Mouse (Mus musculus) MEL (cell line): ENCODE results near the gene Cd79b. TPM values are rescaled to one million over a fixed set of nuclear protein-coding genes. Genes with fewer than 3 reads are reported as not detected.
A peak's percentile ranks its signal among the peaks of the same experiment; 100 is the strongest.

Source experiments
- DNase-seq: peaks from one replicate; pipeline ENCODE4 v3.0.0; 2011; ENCODE audit warnings: low read depth, low spot score
- H3K27ac ChIP-seq: 2 replicates; pipeline ENCODE4 v1.5.1; 2012; ENCODE audit warnings: low read depth, mild to moderate bottlenecking, control low read depth, low read length, moderate library complexity; ENCODE audit not compliant: control insufficient read depth
- H3K27me3 ChIP-seq, 2 experiments: fragments of 150-350 bp in 1 of 2; sonication (generic) in 1 of 2; 2 replicates each; pipeline ENCODE4 v1.6.1; 2012; ENCODE audit warnings: low read length in 2 of 2, mild to moderate bottlenecking in 2 of 2, improper control_type of control experiment in 1 of 2, moderate library complexity in 1 of 2; ENCODE audit not compliant: insufficient read depth in 2 of 2, control insufficient read depth in 1 of 2
- H3K36me3 ChIP-seq, 2 experiments: 2 replicates each; pipeline ENCODE4 v1.6.1; 2012 to 2014; ENCODE audit warnings: low read length in 2 of 2, improper control_type of control experiment in 1 of 2, inconsistent platforms in 1 of 2, mild to moderate bottlenecking in 1 of 2; ENCODE audit not compliant: insufficient read depth in 2 of 2, control insufficient read depth in 1 of 2
- H3K4me1 ChIP-seq, 2 experiments: fragments of 150-350 bp in 1 of 2; sonication (generic) in 1 of 2; 2 replicates each; pipeline ENCODE4 v1.6.1; 2012; ENCODE audit warnings: low read length in 2 of 2, improper control_type of control experiment in 1 of 2, mild to moderate bottlenecking in 1 of 2; ENCODE audit not compliant: insufficient read depth in 2 of 2, control insufficient read depth in 1 of 2
- H3K4me3 ChIP-seq, 2 experiments: fragments of 150-350 bp in 1 of 2; sonication (generic) in 1 of 2; 2 replicates each; pipeline ENCODE4 v1.5.1; 2012; ENCODE audit warnings: low read depth in 2 of 2, low read length in 2 of 2, mild to moderate bottlenecking in 2 of 2, moderate library complexity in 2 of 2, control low read depth in 1 of 2, improper control_type of control experiment in 1 of 2; ENCODE audit not compliant: control insufficient read depth in 1 of 2, insufficient read depth in 1 of 2
- H3K79me2 ChIP-seq: 2 replicates; pipeline ENCODE4 v1.6.1; 2012; ENCODE audit warnings: mild to moderate bottlenecking, low read length, moderate library complexity; ENCODE audit not compliant: control insufficient read depth, poor library complexity, insufficient read depth
- H3K9ac ChIP-seq: 2 replicates; pipeline ENCODE4 v1.6.1; 2012; ENCODE audit warnings: low read depth, mild to moderate bottlenecking, control low read depth, low read length, moderate library complexity; ENCODE audit not compliant: control insufficient read depth, poor library complexity, severe bottlenecking
- H3K9me3 ChIP-seq: fragments of 150-350 bp; sonication (generic); replicated peaks from 2 replicates; pipeline ENCODE4 v1.6.1; 2012; ENCODE audit warnings: mild to moderate bottlenecking, low read length, improper control_type of control experiment, moderate library complexity; ENCODE audit not compliant: insufficient read depth
- CHD1 ChIP-seq: IDR thresholded peaks from 2 replicates; pipeline ENCODE4 v1.6.1; 2012; ENCODE audit warnings: low read depth, mild to moderate bottlenecking, inconsistent platforms, low read length, improper control_type of control experiment
- CTCF ChIP-seq, 3 experiments: IDR thresholded peaks in 2 of 3; conservative IDR thresholded peaks in 1 of 3; 2 replicates each; pipeline ENCODE4 v1.5.1; 2011 to 2012; ENCODE audit warnings: low read length in 3 of 3, low read depth in 2 of 3, mild to moderate bottlenecking in 2 of 3, improper control_type of control experiment in 1 of 3, inconsistent platforms in 1 of 3, mixed read lengths in 1 of 3, moderate library complexity in 1 of 3; ENCODE audit not compliant: control insufficient read depth in 1 of 3, insufficient read depth in 1 of 3, poor library complexity in 1 of 3, severe bottlenecking in 1 of 3
- E2F4 ChIP-seq: IDR thresholded peaks from 2 replicates; pipeline ENCODE4 v1.6.1; 2011; ENCODE audit warnings: low read depth, low read length, improper control_type of control experiment, borderline replicate concordance
- ETS1 ChIP-seq: IDR thresholded peaks from 2 replicates; pipeline ENCODE4 v1.6.1; 2012; ENCODE audit warnings: low read depth, mild to moderate bottlenecking, inconsistent platforms, low read length, improper control_type of control experiment, moderate library complexity
- GABPA ChIP-seq: IDR thresholded peaks from 2 replicates; pipeline ENCODE4 v1.6.1; 2012; ENCODE audit warnings: low read depth, mild to moderate bottlenecking, inconsistent platforms, low read length, improper control_type of control experiment, moderate library complexity
- GATA1 ChIP-seq: IDR thresholded peaks from 2 replicates; pipeline ENCODE4 v1.6.1; 2011; ENCODE audit warnings: low read depth, low read length, improper control_type of control experiment
- KAT2A ChIP-seq: conservative IDR thresholded peaks from 2 replicates; pipeline ENCODE4 v1.6.1; 2012; ENCODE audit warnings: low read depth, low read length, improper control_type of control experiment, inconsistent platforms
- MAFK ChIP-seq: IDR thresholded peaks from 2 replicates; pipeline ENCODE4 v1.6.1; 2011; ENCODE audit warnings: low read depth, mild to moderate bottlenecking, low read length, improper control_type of control experiment, borderline replicate concordance
- MAZ ChIP-seq: IDR thresholded peaks from 2 replicates; pipeline ENCODE4 v1.6.1; 2012; ENCODE audit warnings: low read depth, mild to moderate bottlenecking, inconsistent platforms, low read length, improper control_type of control experiment
- POLR2A ChIP-seq, 2 experiments: IDR thresholded peaks; 2 replicates each; pipeline ENCODE4 v1.6.1; 2011 to 2012; ENCODE audit warnings: low read length in 2 of 2, mild to moderate bottlenecking in 2 of 2, control low read depth in 1 of 2, improper control_type of control experiment in 1 of 2, low read depth in 1 of 2, moderate library complexity in 1 of 2; ENCODE audit not compliant: control insufficient read depth in 1 of 2, insufficient read depth in 1 of 2, poor library complexity in 1 of 2
- POLR2AphosphoS5 ChIP-seq: IDR thresholded peaks from 2 replicates; pipeline ENCODE4 v1.6.1; 2012; ENCODE audit warnings: low read depth, borderline replicate concordance, mild to moderate bottlenecking, inconsistent platforms, low read length, moderate library complexity, mixed read lengths
- RCOR1 ChIP-seq: IDR thresholded peaks from 2 replicates; pipeline ENCODE4 v1.6.1; 2012; ENCODE audit warnings: low read depth, mild to moderate bottlenecking, inconsistent platforms, low read length, improper control_type of control experiment
- SIN3A ChIP-seq: IDR thresholded peaks from 2 replicates; pipeline ENCODE4 v1.6.1; 2012; ENCODE audit warnings: low read length, improper control_type of control experiment, inconsistent platforms
- TBP ChIP-seq: IDR thresholded peaks from 2 replicates; pipeline ENCODE4 v1.8.0; 2011; ENCODE audit warnings: low read depth, low read length, improper control_type of control experiment
- USF1 ChIP-seq: IDR thresholded peaks from 2 replicates; pipeline ENCODE4 v1.6.1; 2014; ENCODE audit warnings: low read depth, mild to moderate bottlenecking, inconsistent platforms, low read length, improper control_type of control experiment, moderate library complexity
- ZC3H11A ChIP-seq: IDR thresholded peaks from 2 replicates; pipeline ENCODE4 v1.6.1; 2012; ENCODE audit warnings: low read depth, mild to moderate bottlenecking, inconsistent platforms, low read length, improper control_type of control experiment
- ZKSCAN1 ChIP-seq: IDR thresholded peaks from 2 replicates; pipeline ENCODE4 v1.6.1; 2012; ENCODE audit warnings: low read depth, mild to moderate bottlenecking, inconsistent platforms, low read length, improper control_type of control experiment, moderate library complexity
- polyA plus RNA-seq, 2 experiments: library from polyadenylated mRNA; stranded (reverse) in 1 of 2; unstranded in 1 of 2; fragments of >175 nt in 1 of 2; fragments of >200 nt in 1 of 2; gene quantifications; 2 replicates each; pipeline versions ENCODE4 v1.2.1 to v1.2.4; 2012; ENCODE audit warnings: low replicate concordance in 2 of 2, low read depth in 1 of 2; ENCODE audit not compliant: insufficient read length in 2 of 2, insufficient read depth in 1 of 2, missing spikeins in 1 of 2
- total RNA-seq: library from RNA; depleted of rRNA; stranded (reverse); fragments of 300-350 nt; gene quantifications from 2 replicates; pipeline ENCODE4 v1.2.3, GENCODE M21; 2012

Gene Cd79b
- total and polyA plus RNA-seq, 3 experiments: 0.54 to 2.4 TPM; not detected in 1

- H3K36me3 ChIP-seq: no peaks in the 10 kb centered on the region
- TF ChIP-seq MAFK: peak; percentile 67
- no peak for TF ChIP-seq USF1
- H3K9ac ChIP-seq: no peak overlapping the region
- H3K9me3 ChIP-seq: no peaks in the 10 kb centered on the region
- H3K27ac ChIP-seq: no peak overlapping the region
- no peaks in the 10 kb centered on the region for H3K79me2 ChIP-seq
- H3K4me3 ChIP-seq: no peak overlapping the region
- DNase-seq: no peak
- H3K4me1 ChIP-seq: no peaks in the 10 kb centered on the region
- peaks cover 5 to 13% of the 10 kb centered on the region in 2 experiments; a peak in 2 of 4 replicates for H3K27me3 ChIP-seq
Observed at GRCm38 (mm10) chr11:106306065-106306385, 8.5 kb downstream of the Cd79b start.

GRCm38 (mm10) chr11:106305348-106306064 lies 9.1 kb downstream of the Cd79b start:
- no peaks in the 10 kb centered on the region for H3K79me2 ChIP-seq
- no peak for TF ChIP-seq ZC3H11A
- TF ChIP-seq E2F4: no peak
- no peak for TF ChIP-seq POLR2AphosphoS5
- no peak for TF ChIP-seq ZKSCAN1
- TF ChIP-seq GATA1: no peak
- no peak for TF ChIP-seq CHD1
- no peak for TF ChIP-seq KAT2A
- no peak for TF ChIP-seq TBP
- TF ChIP-seq POLR2A (IDR thresholded peaks at IDR 0.05; ENCODE audit: control insufficient read depth in 1 of 2, insufficient read depth in 1 of 2, low read depth in 1 of 2, low read length in 2 of 2, poor library complexity in 1 of 2): no peak
- no peak for TF ChIP-seq CTCF (IDR thresholded peaks at IDR 0.05 in 2 of 3, conservative IDR thresholded peaks at IDR 0.05 in 1 of 3; ENCODE audit: control insufficient read depth in 1 of 3, insufficient read depth in 1 of 3, low read depth in 2 of 3, low read length in 3 of 3, poor library complexity in 1 of 3, severe bottlenecking in 1 of 3)
- TF ChIP-seq ETS1: no peak
- TF ChIP-seq SIN3A: no peak
- TF ChIP-seq GABPA: no peak
- TF ChIP-seq RCOR1: no peak
- TF ChIP-seq MAZ: no peak
- DNase-seq: no peak
- H3K9me3 ChIP-seq: no peaks in the 10 kb centered on the region
- H3K9ac ChIP-seq: no peak overlapping the region
- no peak overlapping the region for H3K4me3 ChIP-seq
- H3K36me3 ChIP-seq: no peaks in the 10 kb centered on the region
- no peak overlapping the region for H3K27ac ChIP-seq
- peaks cover 5 to 13% of the 10 kb centered on the region in 2 experiments; a peak in 2 of 4 replicates for H3K27me3 ChIP-seq
- no peaks in the 10 kb centered on the region for H3K4me1 ChIP-seq
